Mouse (Mus musculus) lung, postnatal 0 days (tissue): Measurements from ENCODE around the gene Kif26a.

ENCODE experiments used
- CTCF ChIP-seq: IDR thresholded peaks from 2 replicates; pipeline ENCODE4 v1.5.1; 2016; ENCODE audit warnings: antibody characterized with exemption, mild to moderate bottlenecking
- EP300 ChIP-seq: IDR thresholded peaks from 2 replicates; pipeline ENCODE4 v1.6.1; 2016; ENCODE audit warnings: antibody characterized with exemption, mild to moderate bottlenecking, control low read depth

- TF ChIP-seq CTCF (peak; percentile 24; the same call in 1 of the 2 replicates), EP300 (no peak)
Observed at GRCm38 (mm10) chr12:112130161-112130860, 15.7 kb upstream of the Kif26a start.
